Mouse (Mus musculus): ENCODE measurements around the gene Zfp217. TPM values are rescaled to one million over a fixed set of nuclear protein-coding genes. Genes with fewer than 3 reads are reported as not detected.

Gene Zfp217
- polyA plus RNA-seq, 1 experiment from 2014 or later, result 4.4 TPM

- no peak overlapping the region for H3K4me2 ChIP-seq (replicated peaks; ENCODE audit: low read depth, low read length)
- 0 out of 2 replicates have a peak overlapping the region, but pooled peaks have one; percentile 15 for H3K27ac ChIP-seq (ENCODE audit: low read length)
- H3K27me3 ChIP-seq (ENCODE audit: insufficient read depth, low read length), result no peaks in the 10 kb centered on the region
- no peaks in the 10 kb centered on the region for H3K36me3 ChIP-seq (ENCODE audit: insufficient read depth, low read length)
- peaks cover 3% of the 10 kb centered on the region; the same call in 1 of the 2 replicates for H3K9me3 ChIP-seq (ENCODE audit: low read length)
- 65% methylated on average over 14 of the region's 14 CpGs for WGBS
- no peak overlapping the region for H3K4me3 ChIP-seq (ENCODE audit: low read length)
- no peak for ATAC-seq (ENCODE audit: low FRiP score, low TSS enrichment)
- H3K4me1 ChIP-seq (ENCODE audit: insufficient read depth, low read length), result no peaks in the 10 kb centered on the region
- no peak overlapping the region for H3K9ac ChIP-seq (replicated peaks; ENCODE audit: low read length)
Observed at GRCm38 (mm10) chr2:170058774-170059173, 89.1 kb downstream of the Zfp217 start.

Measured in kidney, embryonic 16.5 days (tissue).